Comparison of ENCODE assay signal across 7 mouse cellular contexts in genomic region chr3:79842165-79842564, GRCm38 (mm10). TPM values are rescaled to one million over a fixed set of nuclear protein-coding genes. Genes with fewer than 3 reads are reported as not detected.
A peak's percentile ranks its signal among the peaks of the same experiment; 100 is the strongest.
DNase-seq lines count a peak whose midpoint lies in the region; ATAC-seq and TF ChIP-seq lines count a peak whose summit lies in the region.

No protein-coding gene starts in this region.

- peak overlapping the region; percentile 60 for H3K9ac ChIP-seq in forebrain, embryonic 13.5 days
- peak overlapping the region; percentile 69 for H3K9ac ChIP-seq in liver, embryonic 13.5 days

- peak; percentile 85 for DNase-seq in ZHBTc4 (ENCODE audit: low read depth, low spot score)
- peak; percentile 97 for DNase-seq in hindlimb bud, embryonic 11.5 days (ENCODE audit: extremely low spot score, low read depth, low spot score)
- peak; percentile 59 for DNase-seq in liver, embryonic 13.5 days
- DNase-seq in naive thymus-derived CD4-positive, alpha-beta T cell, adult 2 months (ENCODE audit: low read depth): peak; percentile 90
- DNase-seq in thymus, postnatal 25 days: peak; percentile 43

- H3K9me3 ChIP-seq in E14TG2a.4 (ENCODE audit: low read length): no peaks in the 10 kb centered on the region
- H3K9me3 ChIP-seq in forebrain, embryonic 13.5 days (replicated peaks): no peaks in the 10 kb centered on the region
- no peaks in the 10 kb centered on the region for H3K9me3 ChIP-seq in liver, embryonic 13.5 days (replicated peaks)

- H3K4me2 ChIP-seq in forebrain, embryonic 13.5 days: peak overlapping the region; percentile 67
- peak overlapping the region; percentile 73 for H3K4me2 ChIP-seq in liver, embryonic 13.5 days

- no peak overlapping the region for H3K27ac ChIP-seq in forebrain, embryonic 13.5 days
- H3K27ac ChIP-seq in liver, embryonic 13.5 days: peak overlapping the region; percentile 79

- WGBS in forebrain, embryonic 13.5 days: 7% methylated on average over 12 of the region's 12 CpGs
- 6% methylated on average over 12 of the region's 12 CpGs for WGBS in liver, embryonic 13.5 days (ENCODE audit: insufficient replicate concordance)

- TF ChIP-seq CTCF in E14TG2a.4 (conservative IDR thresholded peaks at IDR 0.05; ENCODE audit: low read length): no peak

- peaks cover 9% of the 10 kb centered on the region for H3K27me3 ChIP-seq in E14TG2a.4 (ENCODE audit: insufficient read depth, low read length)
- H3K27me3 ChIP-seq in forebrain, embryonic 13.5 days: no peaks in the 10 kb centered on the region
- no peaks in the 10 kb centered on the region for H3K27me3 ChIP-seq in liver, embryonic 13.5 days

- peaks cover 19% of the 10 kb centered on the region for H3K4me1 ChIP-seq in E14TG2a.4 (replicated peaks; ENCODE audit: low read depth, low read length)
- 0 out of 2 replicates have a peak, but pooled peaks cover 2% of the 10 kb centered on the region for H3K4me1 ChIP-seq in forebrain, embryonic 13.5 days
- peaks cover 30% of the 10 kb centered on the region for H3K4me1 ChIP-seq in liver, embryonic 13.5 days (replicated peaks)

- no peaks in the 10 kb centered on the region for H3K36me3 ChIP-seq in E14TG2a.4 (ENCODE audit: insufficient read depth, low read length)
- H3K36me3 ChIP-seq in forebrain, embryonic 13.5 days (ENCODE audit: poor library complexity, severe bottlenecking): no peaks in the 10 kb centered on the region
- H3K36me3 ChIP-seq in liver, embryonic 13.5 days: peaks cover 2% of the 10 kb centered on the region; the same call in 1 of the 2 replicates

- peak overlapping the region; percentile 74 for H3K4me3 ChIP-seq in E14TG2a.4 (replicated peaks; ENCODE audit: low read length)
- H3K4me3 ChIP-seq in forebrain, embryonic 13.5 days: peak overlapping the region; percentile 48
- H3K4me3 ChIP-seq in liver, embryonic 13.5 days (replicated peaks): peak overlapping the region; percentile 63

- peak; percentile 56; the same call in 1 of the 2 replicates for ATAC-seq in forebrain, embryonic 13.5 days
- peak; percentile 69 for ATAC-seq in liver, embryonic 13.5 days (ENCODE audit: low read depth)

RNA-seq across cellular contexts. Expression of gene Tmem144, which starts 10.4 kb away (rescaled TPM):
- polyA plus RNA-seq in forebrain, embryonic 13.5 days (2015; fragmentation: Nextera tagmentation; extraction: Ambion mirVana): 3.3 and 4.0 TPM in 2 replicates
- 1.9 and 2.7 TPM in 2 replicates for polyA plus RNA-seq in liver, embryonic 13.5 days (2015; fragmentation: Nextera tagmentation; extraction: Ambion mirVana)

RNA-seq across cellular contexts. Expression of gene Fam198b, which starts 42.2 kb away (rescaled TPM):
- polyA plus RNA-seq in forebrain, embryonic 13.5 days (2015; fragmentation: Nextera tagmentation; extraction: Ambion mirVana): 0.79 and 2.4 TPM in 2 replicates
- 2.0 and 3.0 TPM in 2 replicates for polyA plus RNA-seq in liver, embryonic 13.5 days (2015; fragmentation: Nextera tagmentation; extraction: Ambion mirVana)

Comparison
In these comparisons a context has a peak if more than half of its experiments do, and no peak if none do; other contexts are left out.
1. DNase-seq: peak in every context shown above with its lines; median percentile 97 in hindlimb bud, embryonic 11.5 days; 90 in naive thymus-derived CD4-positive, alpha-beta T cell, adult 2 months; 85 in ZHBTc4; 59 in liver, embryonic 13.5 days; 43 in thymus, postnatal 25 days.